Mouse (Mus musculus) thymus, postnatal 36 days (tissue): Measurements from ENCODE around the gene Acp4.
"Not testable (repeated sequence)": the region's sequence is repeated elsewhere in the genome, so short reads cannot be mapped to it uniquely, and the experiment has no call there.

Experiments
- DNase-seq, 2 experiments: peaks; one replicate each; pipeline ENCODE4 v3.0.0; 2022; ENCODE audit warnings: mixed read lengths in 2 of 2

Gene Acp4

DNA sequence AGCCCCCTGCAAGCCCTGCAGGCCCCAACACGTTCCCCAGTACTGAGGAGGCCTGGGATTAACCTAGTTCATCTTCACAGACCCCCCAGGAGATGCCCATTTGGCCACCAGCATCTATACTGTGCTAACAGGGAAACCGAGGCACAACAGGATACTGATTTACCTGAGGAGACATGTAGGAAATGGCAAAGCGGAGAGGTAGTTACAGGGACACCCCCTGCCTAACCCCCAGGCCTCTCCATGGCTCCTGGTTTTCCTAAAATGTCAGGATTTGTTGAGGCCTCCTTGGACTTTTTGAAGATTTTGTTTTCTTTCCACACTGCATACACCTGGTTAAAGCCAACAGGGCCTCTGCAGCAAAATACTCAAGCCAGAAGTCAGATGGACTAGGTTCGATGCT, at the start of gene Acp4:
TSS of gene Acp4 (minus strand) at position 101 of the 400 bp plus-strand sequence.
- DNase-seq: no peak

- DNase-seq: no peak
Observed at GRCm38 (mm10) chr7:44306516-44307240, 49.5 kb upstream of the Acp4 start, which contains the start of gene Clec11a. Clec11a (minus strand) TSS chr7:44306902.

DNA sequence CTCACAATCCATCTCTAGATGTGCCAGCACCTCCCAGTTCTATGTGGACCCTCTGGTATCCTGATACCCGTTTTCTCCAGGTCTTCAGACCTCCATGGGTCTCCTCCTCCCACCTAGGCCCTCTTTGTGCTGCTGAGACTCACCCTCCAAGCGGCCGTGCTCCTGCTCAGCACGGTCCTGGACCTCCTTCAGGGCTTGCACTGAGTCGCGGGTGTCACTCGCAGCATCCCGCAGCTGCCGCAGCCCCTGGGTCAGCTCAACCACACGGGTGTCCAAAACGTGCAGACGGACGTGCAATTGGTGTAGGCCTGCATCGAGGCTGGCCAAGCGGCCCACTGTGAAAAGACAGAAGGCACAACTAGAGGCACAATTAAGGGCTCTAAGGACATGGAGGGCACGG, 48.5 kb upstream of the Acp4 start:
- peak in 1 of 2 experiments; percentile 26 for DNase-seq

DNA sequence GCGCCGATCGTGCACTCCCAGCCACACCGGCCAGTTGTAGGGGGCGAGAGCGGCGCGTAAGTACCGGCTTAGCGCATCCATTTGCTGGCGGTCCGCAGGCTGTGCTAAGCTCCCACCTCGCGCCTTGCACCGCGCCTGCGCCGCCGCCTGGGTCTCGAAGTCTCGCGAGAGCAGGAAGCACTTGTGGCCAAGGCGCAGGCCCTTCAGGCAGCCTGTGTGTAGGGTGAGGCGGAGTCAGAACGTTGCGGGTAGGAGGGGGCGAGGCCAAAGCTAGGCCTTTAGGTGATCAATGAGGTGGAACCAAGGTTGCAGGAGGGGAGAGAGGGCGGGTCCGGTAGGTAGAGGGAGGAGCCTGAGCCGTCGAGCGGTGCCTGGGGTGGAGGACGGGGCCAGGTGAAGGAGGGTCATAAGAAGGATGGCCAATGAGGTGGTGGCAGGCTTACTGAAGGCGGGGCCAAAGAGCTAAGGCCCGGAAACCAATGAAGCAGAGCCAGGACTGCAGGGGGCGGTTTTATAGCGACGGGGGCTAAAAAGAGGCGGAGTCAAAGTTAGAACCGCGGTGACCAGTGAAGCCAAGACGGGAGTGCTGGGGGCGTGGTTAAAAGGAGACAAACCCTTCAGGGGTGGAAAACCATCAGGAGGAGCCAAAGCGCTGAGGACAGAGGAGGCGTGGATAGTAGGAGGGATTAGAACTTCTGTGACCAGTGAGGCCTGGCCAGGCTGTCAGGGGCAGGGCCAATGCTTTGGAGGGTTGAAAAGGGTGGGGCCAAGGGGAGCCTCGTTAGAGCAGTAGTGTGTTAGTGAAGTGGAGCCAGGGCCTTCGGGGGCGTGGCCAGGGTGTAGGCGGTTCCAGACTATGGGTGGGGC, 47.8 kb upstream of the Acp4 start:
- DNase-seq: peak; percentile 92 to 96

- DNase-seq: no peak
Observed at GRCm38 (mm10) chr7:44304463-44304774, 47.2 kb upstream of the Acp4 start.

DNA sequence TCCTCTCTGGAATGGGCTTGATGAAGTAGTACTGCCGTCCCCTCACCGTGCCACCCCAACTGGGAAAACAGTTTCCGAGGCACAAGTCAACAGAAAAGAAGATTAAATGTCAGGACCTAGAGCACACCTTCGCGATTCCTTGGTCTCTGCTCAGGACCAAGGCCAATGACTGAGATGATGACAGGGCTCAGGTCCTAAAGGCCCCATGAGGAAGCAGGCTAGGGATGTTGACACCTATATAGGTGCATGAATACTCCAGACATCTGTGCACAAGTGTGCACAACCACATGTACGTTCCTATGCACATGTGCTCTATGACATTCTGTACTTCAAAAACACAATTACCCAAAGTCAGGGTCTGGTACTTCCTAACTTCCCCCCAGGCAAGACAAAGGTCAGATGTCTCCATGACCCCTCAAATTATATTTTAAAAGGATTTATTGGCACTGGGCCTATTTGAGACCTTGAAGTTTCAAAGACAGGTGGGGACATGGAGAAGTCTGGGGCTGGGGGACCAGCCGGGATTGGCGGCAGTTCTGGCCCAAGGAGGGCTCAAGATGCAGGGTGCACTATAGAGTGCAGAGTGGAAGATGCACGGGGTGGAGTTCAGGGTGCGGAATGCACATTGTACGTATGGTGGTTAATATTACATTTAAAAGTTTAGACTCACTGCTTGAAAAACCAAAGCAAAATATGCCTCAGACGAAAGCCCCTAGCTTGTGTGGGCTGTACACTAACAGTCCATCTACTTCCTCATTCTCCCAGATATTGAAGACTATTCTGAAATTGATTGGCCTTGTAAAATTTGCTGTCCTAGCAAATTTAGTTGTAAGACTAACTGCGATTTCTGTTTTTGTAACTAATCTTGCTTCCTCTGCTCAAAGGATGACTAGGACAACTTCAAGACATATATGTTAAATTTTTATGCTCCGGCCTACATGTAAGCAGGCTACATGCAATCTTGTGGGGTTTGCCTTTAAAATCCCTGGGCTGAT, 46.5 kb upstream of the Acp4 start:
- DNase-seq: no peak

- not testable (repeated sequence) for DNase-seq
Observed at GRCm38 (mm10) chr7:44297501-44297900, 40.3 kb upstream of the Acp4 start.

DNA sequence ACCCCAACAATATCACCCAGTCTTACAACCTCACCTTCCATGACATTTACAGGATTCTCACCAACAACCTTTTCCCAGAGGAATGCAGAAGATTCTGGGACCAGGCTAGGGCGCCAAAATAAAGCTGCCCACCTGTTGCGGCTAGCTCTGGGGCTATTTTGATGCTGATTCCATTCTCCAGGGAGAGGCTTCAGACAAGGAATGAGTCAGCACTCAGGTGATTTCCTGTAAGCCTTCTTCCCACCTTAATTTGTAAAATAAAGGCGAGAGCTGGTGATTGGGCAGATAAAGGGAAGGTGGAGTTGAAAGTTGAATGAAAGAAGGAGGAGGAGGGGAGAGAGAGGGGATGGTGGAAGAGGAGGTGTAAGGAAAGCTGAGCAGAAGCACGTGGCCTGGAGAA, 34.2 kb upstream of the Acp4 start:
- DNase-seq: no peak

- no peak for DNase-seq
Observed at GRCm38 (mm10) chr7:44290986-44291385, 33.8 kb upstream of the Acp4 start.

DNA sequence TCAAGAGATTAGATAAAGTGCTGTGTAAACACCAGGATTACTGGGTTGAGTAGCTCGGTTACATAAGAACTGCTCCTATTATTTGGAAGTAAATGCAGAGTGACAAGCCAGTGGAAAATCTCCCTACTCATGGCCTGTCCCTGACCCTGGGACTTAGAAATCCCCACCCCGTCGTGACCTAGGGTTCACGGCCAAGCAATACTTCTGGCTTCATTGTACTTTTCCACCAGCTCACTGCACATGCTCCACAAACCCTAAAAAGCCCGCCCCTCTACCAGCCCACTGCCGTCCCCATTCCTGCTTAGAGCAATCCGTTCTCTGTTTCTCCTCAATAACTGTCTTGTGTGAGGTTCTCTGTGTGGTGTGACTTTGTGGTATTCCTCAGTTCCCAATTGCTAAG, 30.6 kb upstream of the Acp4 start:
- no peak for DNase-seq

DNA sequence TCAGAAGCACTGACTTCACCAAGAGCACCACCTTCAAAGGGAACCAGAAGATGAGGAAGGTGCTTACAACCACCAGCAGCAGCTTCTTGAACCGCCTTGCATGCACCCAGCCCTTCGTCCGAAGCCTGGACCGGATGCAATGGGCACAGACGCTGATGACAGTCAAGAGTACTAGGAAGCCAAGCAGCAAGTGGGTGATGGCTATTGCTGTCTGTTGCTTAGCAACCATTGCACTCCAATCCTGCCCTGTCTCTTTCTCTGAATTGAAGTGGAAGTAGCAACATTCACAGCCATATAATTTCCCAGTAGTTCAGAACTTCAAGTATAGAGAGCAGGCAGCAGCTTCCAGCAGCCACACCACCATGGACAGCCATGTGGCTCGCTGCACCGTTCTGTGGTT, 24.4 kb upstream of the Acp4 start:
- DNase-seq: no peak

DNA sequence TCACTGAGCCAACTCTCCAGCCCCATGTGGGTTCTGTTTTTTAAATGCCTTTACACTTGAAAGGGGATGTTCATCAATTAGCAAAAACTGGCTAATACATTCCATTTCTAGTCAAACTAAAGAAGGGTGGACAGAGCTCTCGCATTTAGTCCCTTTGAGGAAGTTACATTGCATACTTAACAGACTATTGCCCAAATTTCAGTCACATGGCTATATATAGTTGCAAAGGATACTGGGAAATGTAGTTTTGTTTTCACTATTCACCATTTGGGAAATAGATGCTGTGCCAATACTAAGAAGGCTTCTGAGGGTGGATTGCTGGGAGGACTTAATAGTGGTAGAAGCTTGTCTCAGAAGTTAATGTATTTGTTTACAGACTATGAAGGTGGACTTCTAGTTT, 23.8 kb upstream of the Acp4 start:
- DNase-seq: no peak

- peak in 1 of 2 experiments; percentile 22 for DNase-seq
Observed at GRCm38 (mm10) chr7:44277250-44277622, 20.1 kb upstream of the Acp4 start.

DNA sequence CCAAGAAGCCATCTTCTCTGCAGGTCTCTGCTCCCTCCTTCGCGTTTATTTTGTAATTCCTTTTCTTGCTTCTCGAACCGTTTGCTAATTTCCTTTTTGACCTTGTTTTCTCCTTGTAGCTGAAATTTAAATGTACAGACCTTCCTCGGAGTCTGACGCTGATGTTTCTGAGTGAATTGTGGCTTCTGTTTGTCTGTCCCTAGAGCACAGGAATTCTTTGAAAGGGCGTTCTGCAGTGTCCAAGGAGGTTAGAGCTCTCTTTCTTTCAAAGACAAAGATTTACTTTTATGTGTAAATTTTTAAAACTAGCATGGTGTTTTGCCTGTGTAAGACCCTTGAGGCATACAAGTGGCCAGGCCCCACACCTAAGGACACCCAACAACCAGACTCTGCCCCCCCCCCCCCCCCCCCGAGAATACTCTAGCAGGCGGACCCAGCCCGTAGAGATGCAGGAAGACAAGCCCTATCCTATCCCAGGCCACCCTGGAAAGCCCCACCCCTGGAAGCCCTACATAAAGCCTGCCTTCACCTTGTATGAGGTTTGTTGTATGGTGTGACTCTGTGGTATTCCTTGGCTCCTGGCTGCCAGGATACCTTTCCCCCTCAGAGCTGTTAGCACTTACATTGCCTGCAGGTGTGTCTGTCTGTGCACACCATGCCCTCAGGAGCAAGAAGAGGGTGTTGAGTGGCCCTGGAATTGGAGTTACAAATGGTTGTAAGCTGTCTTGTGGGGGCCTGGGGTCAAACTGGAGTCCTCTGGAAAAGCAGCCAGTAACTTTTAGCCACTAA, 19.5 kb upstream of the Acp4 start:
- no peak for DNase-seq

DNA sequence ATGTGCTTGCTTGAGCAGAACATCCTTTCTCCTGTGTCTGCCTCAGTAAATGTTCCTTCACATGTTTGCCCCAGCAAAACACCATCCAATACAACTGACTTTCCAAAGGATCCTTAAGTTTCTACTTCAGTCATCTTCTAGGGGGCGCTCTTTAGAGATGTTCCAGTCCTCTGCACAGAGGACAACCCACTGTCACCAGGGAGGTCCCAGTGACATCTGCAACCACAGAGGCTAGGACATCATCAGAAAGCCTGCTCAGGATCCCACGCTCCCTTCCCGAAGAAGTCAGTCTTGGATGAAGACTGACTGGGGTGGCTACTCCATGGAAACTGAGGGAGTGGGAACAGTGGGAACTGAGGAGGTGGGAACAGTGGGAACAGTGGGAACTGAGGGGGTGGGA, 18.4 kb upstream of the Acp4 start:
- no peak for DNase-seq

- no peak for DNase-seq
Observed at GRCm38 (mm10) chr7:44274096-44274495, 16.9 kb upstream of the Acp4 start.

DNA sequence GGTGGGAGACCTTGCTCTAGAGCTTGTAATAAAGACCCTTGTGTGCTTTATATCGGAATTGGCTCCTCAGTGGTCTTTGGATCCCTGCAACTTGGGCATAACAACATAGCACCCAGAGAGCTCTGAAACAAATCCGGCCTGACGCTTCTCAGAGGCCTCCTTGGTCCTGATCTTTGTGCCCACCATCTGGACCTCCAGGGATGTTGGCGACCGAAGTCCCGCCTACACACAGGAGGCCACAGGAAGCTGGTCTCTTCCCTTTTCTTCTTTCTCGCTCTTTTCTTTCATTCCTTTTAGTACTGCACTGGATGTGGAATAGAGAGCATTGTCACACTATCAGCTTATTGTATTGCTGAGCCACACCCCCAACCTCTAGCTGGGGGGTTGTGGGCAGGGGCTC, 16.3 kb upstream of the Acp4 start:
- DNase-seq: no peak

DNA sequence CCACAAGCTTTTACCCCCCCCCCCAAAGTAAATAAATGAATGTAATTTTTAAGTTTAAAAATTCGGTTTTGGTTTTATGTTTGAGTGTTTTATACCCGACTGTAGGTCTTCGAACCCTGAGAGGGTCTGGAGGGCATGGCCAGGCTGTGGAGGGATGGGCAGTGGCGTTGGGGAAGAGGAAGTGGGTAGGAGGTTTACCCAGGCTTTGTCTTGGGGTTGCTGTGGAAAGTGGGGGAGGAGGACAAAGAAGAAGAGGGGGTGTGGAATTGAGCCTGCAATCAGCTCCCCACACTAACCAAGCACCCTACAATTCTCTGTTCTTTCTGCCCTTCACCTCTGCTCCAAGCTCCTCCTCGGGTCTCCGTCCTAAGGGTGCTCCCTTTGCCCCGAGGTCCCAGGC, 15.4 kb upstream of the Acp4 start:
- no peak for DNase-seq

GRCm38 (mm10) chr7:44271309-44271708, 14.1 kb upstream of the Acp4 start:
- no peak for DNase-seq

DNA sequence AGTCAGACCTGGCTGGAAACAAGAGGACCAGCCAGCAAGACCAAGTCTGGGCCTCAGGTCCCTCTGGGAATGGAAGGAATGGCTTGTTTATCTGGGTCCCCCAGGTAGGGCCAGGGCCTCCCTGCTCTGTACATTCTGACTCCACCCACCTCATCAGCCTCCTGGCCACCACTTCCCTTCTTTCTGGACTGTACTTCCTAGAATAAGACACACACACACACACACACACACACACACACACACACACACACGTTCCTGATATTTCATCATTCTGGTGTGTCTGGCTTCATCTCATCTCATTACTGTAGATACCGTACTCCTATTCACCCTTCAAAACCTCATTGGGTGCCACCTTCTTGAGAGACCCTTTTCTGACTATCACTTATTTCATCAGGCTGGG, 12.2 kb upstream of the Acp4 start:
- no peak for DNase-seq

DNA sequence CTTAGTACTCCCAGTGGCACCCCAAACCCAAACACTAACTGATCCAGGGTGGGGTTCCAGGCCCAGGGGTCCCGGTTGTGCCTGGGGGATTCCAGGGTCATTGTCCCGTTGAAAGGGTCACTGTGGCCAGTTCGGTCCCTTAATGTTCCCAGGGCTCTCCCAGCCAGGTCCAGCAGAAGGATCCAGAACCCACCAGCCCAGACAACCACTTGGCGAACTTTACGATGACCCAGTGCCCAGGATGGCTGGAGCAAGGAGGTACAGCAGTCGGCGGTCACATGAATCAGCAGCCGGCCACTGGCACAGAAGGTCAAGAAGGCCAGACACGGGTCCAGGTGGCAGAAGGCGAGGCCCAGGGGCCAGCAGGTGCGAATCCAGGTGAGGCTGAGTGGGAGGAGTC, 10.9 kb upstream of the Acp4 start:
- DNase-seq: no peak
